Mouse (Mus musculus): ENCODE measurements around the gene Dytn.

The Dytn gene

GRCm38 (mm10) chr1:63573864-63574611 lies 112.7 kb downstream of the Dytn start:
- DNase-seq = no peak

GRCm38 (mm10) chr1:63573432-63573831 lies 113.3 kb downstream of the Dytn start:
- no peak for DNase-seq

All from right cerebral cortex, postnatal 25 days (tissue).